Mouse (Mus musculus): ENCODE results near the gene Galnt16.

The Galnt16 gene

DNA sequence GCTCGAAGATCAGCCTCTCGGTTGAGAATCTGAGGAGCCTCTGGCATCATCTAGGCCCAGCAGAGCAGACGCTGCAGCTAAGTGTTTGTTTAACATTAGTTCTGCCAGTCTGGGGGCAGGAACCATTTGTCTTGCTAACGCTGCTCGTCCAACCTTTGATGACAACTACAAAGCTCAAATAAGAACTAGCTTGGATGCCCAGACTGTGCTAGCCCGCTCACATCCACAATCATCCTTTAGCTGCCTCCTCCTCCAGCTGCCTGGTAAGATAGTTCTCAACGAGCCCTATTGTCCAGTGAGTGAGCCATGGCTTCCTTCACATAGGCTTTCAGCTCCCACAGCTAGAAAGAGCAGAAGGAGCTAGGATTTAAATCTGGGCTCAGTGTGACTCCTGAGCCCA lies 80.2 kb downstream of the Galnt16 start:
- no peak for DNase-seq (ENCODE audit: low spot score in 2 of 2)

DNA sequence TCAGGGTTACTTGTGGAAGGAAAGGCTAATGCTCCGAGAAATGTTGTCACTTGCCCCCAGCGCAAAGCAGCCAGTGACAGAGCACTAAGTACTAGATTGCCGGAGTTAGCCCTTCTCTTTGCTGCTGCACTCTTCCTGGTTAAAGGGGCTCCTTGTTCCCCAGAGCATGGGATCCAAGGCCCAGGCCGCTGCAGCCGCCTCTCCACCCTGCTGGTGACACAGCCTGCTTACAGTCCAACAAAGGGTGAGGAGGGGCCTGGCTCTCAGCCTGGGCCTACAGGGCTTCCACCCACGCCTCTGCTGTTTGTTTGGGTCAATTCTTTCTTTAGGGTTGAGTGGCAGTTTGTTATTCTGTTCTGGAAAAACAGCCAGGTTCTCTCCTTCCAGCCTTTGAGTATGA lies 80.7 kb downstream of the Galnt16 start:
- DNase-seq (ENCODE audit: low spot score in 2 of 2) = peak; percentile 16 to 52

DNA sequence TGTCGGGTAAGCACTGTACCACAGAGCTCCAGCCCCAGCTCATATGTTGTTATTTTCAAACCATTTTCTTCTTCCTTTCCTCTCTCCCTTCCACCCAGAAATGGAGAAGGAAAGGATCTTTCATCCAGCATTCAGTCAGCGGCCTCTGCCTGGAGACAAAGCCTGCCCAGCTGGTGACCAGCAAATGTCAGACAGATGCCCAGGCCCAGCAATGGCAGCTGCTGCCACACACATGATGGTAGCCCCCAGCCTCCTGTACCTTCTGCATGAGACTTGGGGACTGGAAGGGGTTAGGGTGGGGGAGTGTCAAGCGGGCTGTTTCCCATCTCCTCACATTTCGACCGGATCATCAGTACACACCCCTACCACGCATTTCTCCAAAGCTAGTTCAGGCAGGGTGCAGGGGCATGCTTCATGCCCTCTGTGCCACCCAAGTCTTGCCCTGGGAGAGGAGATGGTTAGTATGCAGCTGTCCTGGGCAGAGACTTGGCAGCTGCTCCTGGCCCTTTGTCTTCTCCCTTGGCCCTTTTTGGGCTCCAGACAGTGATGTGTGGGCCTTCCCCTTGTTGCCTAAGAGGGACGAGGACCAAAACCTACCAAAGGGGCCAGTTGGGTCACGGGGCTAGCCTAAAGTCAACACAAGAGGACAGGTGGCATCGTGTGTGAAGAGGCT lies 83.7 kb downstream of the Galnt16 start:
- DNase-seq (ENCODE audit: low spot score in 2 of 2) = no peak

DNA sequence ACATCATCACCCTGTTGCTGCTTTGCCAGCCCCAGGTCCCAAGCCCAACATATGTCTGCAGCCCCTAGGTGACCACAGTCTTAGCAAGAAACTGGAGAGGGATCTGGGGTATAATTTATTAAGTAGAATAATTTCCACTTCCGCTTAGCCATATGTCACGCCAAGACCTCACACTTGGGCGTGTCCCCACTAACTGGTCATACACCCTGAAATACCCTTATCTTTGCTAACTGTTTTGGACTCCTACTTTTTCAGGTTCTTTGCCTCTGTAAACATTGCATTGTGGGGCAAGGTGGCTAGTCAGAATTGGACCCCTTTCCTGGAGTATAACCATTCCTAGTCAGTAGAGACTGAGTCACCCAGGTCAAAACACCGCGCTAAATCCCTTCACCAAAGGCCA lies 84.4 kb downstream of the Galnt16 start:
- no peak for DNase-seq (ENCODE audit: low spot score in 2 of 2)

DNA sequence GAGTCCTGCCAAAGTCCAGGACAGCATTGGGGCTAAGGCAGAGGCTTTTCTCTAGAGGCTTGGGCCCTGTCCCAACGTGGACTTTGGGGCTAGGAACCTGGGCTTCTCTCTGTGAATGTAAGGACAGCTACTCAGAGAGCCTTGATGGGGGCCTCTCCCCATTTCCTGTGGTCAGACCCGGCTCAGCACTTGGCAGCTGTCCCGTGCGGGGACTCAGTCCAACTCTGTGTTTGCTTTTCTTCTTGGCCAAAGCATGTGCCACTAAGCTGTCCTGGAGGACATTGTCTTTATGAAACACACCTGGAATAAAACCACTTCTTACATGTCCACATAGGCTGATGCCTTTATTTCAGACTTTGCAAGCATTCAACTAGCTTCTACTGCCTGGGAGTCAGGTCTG lies 85.5 kb downstream of the Galnt16 start:
- DNase-seq (ENCODE audit: low spot score in 2 of 2) = peak; percentile 20 to 24

DNA sequence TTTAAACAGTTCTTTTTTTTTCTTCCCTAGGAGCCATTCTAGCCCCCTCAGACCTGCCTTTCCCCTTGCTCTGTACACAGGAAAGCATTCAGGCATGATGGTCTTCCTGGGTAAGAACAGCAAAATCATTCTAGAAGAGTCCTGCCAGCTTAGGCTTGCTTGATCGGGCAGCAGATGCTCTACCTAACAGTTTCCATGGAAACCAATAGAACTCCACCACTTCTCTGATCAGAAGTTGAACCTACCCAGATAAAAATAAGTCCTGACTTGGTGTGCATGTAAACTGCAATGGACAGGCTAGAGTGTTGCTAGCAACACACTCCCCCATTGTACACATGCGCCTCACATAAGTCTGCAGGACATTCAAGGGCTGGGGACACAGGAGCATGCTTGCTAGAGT lies 86.1 kb downstream of the Galnt16 start:
- no peak for DNase-seq (ENCODE audit: low spot score in 2 of 2)

DNA sequence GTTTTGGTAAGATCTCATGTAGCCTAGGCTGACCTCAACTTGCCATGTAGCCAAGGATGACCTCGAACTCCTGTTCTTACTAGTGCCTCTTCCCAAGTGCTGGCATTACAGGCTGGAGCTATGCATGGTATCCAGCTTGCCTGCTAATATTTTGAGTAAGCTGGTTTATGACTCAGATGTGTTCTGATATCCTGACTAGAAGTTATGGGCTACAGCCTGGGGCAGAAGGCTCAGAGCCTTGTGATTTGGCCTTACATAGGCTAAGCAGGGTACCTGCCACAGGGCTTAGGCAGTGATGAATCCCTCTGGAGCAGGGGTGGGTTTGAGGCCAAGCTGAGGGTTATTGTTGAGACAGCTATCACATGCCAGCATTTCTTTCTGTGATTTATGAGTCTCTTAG lies 90.5 kb downstream of the Galnt16 start:
- no peak for DNase-seq (ENCODE audit: low spot score in 2 of 2)

DNA sequence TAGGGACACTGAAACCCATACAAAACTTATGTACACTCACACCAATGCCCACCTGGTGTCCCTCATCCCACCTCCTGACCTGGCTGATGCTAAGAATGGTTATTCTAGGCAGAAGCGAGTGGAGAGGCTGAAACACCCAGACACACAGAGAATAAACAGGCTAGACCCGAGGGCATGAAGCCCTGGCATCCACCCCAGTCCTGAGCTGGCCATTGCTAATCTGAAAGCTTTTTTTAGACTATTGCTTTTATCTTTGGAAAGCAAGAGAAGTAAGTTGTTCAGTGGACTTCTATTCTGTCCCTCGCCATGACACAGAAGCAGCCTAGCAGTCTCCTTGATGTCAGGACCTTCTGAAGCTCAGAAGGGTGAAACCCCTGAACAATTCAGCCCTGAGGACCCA lies 91.9 kb downstream of the Galnt16 start:
- no peak for DNase-seq (ENCODE audit: low spot score in 2 of 2)

DNA sequence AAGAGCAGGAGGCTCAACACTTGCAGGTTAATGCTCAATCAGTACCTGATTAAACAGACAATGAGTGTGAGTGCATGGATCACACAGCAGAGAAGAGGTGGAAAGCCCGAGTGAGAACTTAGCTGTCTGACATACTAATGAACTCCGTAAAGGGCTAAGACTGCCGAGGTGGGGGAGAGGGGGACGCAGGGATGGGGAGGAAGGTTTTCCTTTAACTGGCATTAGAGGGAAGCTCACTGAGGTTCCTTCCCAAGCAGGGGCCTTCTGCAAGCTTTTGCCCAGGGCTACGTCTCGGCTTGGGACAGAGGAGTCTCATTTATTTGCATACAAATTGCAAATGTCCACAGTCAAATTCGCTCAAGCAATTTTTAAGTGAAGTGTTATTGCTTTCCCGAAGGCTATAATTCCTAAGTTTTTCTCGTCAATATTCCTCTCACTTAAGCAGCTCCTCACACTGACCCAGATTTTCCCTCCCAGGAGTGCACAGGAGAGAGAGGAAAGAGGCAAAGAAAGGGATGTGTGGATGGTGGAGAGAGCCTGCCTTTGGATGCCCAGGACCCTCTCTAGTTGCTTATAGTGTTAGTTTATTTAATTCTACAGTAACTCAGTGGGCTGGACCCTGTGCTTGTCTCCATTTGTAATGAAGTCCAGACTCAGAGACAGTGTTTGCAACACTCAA lies 94.2 kb downstream of the Galnt16 start:
- DNase-seq (ENCODE audit: low spot score in 2 of 2) = no peak

DNA sequence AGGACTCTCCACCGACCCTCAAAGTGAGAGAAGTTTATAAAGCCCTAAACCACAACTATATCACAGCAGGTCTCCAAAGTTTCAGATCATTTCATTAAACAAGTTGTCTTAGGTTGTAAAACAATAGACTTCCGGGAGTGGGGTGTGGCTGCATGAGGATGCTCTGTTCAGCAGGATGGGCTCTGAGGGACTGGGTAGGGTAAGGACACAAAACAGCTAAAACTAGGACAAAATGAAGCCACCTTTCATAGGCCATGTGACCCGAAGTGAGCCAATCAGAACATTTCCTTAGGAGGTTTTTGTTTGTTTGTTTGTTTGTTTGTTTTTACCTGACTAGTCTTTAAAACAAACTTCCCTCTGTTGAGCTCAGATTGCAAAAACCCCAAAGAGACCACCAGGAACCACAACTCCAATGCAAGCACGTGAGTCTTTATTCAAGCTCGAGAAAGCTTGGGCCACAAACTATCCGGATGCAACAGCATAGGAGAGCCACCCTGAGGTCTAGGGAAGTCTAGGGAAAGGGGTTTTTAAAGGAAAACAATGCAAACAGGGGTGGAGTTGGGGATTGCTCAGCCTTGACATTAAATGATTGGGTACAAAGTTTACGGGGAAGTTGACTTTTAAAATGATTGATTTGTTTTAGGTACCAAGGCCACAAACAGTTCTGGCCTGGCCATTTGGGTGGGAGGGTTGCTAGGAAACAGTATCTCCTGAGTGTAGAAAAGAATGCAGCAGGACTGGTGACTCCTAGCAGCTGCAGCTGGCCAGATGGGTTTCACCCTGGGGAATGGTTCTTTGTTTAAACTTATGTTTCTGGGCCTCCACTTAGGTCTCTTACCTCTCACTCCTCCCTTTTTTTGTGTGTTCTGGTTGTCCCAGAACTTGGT lies 97.5 kb downstream of the Galnt16 start:
- no peak for DNase-seq (ENCODE audit: low spot score in 2 of 2)

DNA sequence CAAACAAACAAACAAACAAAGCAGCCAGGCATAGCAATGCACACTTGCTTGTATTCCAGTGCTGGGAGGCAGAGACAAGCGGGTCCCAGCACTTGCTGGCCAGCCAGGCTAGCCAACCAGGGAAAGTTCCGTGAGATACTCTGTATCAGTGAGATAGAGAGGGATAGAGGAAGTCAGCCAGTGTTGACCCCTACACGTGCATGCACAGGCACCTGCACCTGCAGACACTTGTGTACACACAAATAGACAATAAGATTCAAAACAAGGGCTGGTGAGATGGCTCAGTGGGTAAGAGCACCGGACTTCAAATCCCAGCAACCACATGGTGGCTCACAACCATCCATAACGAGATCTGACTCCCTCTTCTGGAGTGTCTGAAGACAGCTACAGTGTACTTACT lies 102.4 kb downstream of the Galnt16 start:
- DNase-seq (ENCODE audit: low spot score in 2 of 2) = no peak

DNA sequence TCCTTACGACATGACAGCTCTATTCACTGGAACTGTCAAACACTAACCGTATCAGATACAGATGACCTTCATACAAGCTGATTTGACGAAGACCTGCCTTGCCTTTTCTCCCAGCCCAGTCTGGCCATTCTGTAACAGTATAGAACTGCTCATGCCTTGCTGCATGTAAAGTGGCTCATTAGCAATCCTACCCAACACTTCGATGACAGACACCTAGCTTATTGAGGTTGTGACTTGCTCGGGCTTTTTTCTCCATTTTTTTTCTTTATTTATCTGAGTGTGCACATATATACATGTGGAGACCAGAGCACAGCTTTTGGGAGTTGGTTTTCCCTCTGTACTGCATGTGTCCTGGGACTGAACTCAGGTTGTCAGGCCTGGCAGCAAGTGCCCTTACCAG lies 113.7 kb downstream of the Galnt16 start:
- no peak for DNase-seq (ENCODE audit: low spot score in 2 of 2)

DNA sequence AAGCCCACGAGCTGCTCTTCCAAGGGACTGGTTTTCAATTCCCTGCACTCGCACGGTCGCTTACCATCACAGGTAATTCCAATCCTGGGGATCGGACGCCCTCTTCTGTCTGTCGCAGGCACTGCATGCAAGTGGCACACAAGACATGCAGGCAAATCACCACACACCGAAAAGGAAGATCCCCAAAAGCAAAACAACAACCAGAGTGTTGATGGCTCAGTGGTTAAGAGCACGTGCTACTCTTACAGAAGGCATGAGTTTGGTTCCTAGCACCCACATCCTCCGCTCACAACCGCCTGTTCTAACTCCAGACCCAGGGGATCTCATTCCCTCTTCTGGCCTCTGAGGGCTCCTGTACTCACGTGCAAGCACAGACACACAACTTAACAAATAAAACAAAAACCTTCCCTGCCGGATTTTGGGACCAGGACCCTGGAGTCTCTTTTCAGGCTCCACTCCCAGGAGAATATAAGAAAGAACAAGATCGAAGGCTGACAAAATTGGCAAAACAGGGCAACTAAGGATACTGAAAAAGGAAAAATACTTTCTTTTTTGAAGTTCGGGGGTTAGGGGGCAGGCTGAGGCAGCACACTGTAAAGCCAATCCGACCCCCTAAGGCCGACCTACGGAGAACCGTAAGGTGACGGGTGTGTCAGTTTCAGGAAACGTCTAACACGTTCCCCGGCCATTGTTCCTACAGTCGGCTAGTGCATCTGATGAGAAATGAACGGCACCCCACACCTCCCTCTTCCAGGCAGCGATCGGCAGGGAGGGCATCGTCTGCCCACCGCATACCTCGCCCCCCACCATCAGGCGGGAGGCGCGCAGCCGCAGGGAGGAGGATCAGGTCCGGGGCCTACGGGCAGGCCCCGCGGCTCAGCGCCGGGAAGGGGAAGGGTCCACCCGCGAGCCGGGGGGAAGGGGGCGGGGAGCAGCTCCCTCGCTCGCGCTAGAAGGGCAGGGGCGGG lies 124.9 kb downstream of the Galnt16 start:
- DNase-seq (ENCODE audit: low spot score in 2 of 2) = peak; percentile 21 to 44

DNA sequence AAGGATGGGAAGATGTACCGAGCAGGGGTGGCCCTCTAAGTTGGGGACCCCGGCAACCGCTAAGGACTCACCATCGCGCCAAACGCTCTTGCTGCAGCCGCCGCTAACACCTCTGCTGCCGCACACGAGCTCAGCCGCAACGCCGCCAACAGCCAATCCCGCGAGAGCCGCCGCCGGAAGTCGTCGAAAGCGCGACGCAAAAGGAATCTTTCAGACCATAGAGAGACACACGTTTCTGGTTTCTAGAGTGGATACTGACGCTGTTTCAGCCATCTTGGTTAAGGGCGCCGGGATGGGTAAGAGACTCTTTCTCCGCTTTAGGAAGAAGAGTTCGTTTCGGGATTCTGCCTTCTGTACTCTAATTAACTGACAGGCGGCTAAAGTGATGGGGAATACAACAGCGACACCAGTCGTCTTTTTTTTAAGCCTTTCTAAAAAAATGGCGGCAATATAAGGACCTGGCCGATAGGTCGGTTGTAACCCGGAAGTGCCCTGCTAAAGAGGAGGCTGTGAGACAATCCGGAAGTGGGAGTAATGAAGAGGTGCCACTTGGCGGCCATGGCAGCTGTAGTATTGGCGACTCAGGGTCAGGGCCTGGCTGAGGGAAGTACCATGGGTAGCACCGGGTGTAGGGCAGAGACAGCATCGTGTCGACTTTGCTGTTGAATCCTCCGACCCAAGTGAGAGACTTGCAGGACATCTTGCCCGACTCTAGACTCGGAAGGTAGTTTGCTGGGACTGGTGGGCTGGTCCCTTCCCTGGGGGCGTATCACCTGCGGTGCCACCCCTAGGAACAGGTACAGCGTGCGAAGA lies 125.8 kb downstream of the Galnt16 start, which contains the start of the genes Slc39a9 and Erh:
Slc39a9 (plus strand) TSS at position 191 of the 813 bp plus-strand sequence.
Erh (minus strand) TSS at position 649 of the 813 bp plus-strand sequence.
- peak; percentile 89 to 93 for DNase-seq (ENCODE audit: low spot score in 2 of 2)

DNA sequence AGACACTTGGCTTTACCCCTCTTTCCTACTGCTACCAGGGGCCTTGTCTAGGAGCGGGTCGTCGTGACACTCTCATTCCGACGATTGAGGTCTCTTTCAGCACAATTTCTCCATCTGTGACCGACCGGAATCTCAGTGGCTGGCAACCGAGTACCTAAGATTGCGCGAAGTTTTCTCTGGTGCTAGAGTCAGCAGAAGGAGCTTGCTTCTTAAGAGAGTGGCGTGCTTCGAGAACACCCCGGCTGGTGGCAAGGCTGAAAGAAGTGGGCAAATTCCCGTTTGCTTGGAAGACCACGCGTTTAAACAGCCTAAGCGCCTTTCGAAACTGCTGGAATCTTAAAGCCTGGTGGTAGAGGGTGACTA lies 126.4 kb downstream of the Galnt16 start:
- no peak for DNase-seq (ENCODE audit: low spot score in 2 of 2)

DNA sequence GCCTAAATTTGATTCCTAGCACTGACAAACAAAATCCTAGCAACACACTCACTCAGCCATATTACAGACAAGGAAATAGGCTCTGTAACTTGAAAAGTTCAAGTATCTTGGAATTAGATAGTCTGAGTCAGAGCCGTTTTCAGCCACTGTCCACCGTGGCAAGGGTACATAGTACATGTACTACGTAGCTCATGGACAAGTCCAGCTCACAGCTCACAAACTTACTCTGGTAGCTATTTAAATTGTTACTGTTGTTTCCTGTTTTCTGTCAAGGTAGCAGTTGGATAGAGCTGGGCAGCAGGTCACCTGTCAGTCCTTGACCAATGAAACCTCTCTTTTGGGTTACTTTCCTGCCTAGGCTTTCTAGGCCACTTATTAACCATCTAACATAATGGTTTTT lies 128.3 kb downstream of the Galnt16 start:
- no peak for DNase-seq (ENCODE audit: low spot score in 2 of 2)

DNA sequence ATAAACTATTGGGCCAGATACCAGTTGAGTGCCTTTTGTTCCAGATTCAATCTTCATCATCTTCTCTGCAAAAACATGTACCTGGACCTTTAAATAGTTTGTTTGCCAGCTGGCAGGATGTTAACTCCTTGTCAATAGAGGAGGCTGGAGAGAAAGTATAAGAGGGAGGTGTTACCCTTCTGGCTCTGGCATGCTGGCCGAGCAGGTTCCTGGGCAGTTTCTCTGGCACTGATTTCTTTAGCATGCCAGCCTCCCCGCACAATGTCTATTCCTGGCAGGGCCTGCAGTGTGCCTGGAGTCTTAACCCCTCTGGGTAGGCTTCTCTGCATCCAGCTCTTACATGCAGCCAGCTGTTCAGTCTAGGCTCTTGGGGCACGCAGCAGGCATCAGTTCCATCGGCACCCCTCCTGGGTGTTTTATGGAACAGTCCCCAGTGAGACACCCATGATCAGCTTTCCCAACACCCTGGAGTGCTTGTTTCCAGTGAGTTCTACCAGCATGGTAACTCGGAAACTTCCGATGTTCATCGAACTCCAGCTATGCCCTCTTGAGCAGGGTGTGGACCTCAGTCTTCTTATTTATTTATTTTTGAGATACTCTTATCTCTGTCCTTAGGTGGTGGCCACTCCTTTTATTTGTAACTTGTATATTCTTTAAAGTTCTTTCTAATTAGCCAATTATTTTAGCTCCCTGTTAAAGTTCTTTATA lies 136.0 kb downstream of the Galnt16 start:
- peak; percentile 53 to 64 for DNase-seq (ENCODE audit: low spot score in 2 of 2)

DNA sequence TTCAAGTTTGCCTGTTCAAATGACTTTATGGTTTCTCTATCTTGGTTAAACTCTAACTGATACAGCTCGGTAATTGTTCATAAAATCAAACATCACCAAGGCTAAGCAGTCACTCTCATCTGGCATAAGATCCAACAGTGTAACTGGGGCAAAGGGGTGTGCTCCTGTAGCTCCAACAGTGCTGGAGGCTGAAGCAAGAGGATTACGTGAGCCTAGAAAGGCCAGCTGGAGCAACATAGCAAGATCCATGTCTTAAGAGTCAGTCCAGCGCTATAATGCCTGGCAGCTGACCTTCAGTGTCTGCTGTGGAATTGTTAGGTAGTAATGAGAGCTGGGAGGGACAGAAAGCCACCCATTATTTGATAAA lies 136.6 kb downstream of the Galnt16 start:
- DNase-seq (ENCODE audit: low spot score in 2 of 2) = no peak

DNA sequence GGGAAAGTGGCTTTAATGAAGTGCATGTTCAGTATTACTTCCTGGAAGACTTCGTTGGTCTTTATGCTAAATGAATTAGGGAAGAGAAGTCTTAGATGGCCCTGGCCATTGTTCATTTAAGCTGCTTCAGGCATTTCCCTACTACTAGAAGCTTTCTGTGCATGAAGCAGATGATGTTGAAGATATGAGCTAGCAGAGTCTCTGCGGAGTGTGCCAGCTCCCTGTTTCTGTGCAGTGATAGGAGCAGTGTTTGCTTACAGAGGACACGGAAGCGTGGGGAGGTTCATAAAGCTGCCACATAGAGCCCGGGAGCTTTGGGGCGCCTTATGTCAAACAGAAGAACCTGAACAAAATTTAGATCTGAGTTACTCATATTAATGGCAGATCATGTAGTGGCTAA lies 140.6 kb downstream of the Galnt16 start:
- DNase-seq (ENCODE audit: low spot score in 2 of 2) = no peak

DNA sequence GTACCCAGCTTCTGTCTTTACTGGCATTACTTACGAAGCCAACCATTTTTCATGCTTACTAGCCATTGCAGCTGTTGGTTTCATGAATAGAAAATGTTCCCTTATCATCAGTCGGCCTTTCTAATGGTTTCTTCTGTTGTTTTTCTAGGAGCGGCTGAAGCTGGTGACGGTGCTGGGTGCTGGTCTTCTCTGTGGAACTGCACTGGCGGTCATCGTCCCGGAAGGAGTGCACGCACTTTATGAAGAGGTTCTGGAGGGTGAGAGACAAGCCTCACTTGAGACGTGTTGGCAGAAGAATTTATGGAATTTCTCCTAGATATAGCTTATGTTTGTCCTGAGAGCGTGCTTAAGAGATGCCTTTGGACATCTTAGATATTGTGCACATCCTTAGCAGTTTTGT lies 144.2 kb downstream of the Galnt16 start:
- DNase-seq (ENCODE audit: low spot score in 2 of 2) = no peak

All from urinary bladder, postnatal 36 days (tissue).